Mouse (Mus musculus): Measurements from ENCODE around the gene Ago3. TPM values are rescaled to one million over a fixed set of nuclear protein-coding genes. Genes with fewer than 3 reads are reported as not detected.

Gene Ago3
- polyA plus RNA-seq, 1 experiment: not detected

- TF ChIP-seq POLR2A (IDR thresholded peaks at IDR 0.05; ENCODE audit: insufficient read depth, low read depth, low read length) (no peak), CTCF (IDR thresholded peaks at IDR 0.05; ENCODE audit: insufficient read depth, low read depth, low read length) (no peak)
- 80% methylated on average over 7 of the region's 7 CpGs for WGBS
- 0 out of 2 replicates have a peak, but pooled peaks cover 5% of the 10 kb centered on the region for H3K4me1 ChIP-seq (ENCODE audit: control insufficient read depth, insufficient read depth, low read length)
- H3K27ac ChIP-seq (ENCODE audit: insufficient read depth, low read depth, low read length): no peak overlapping the region
- H3K4me3 ChIP-seq (ENCODE audit: insufficient read depth, low read depth, low read length): no peak overlapping the region
These were observed 119.0 kb downstream of the Ago3 start for GRCm38 (mm10) chr4:126310344-126310743.

GRCm38 (mm10) chr4:126309922-126310309, 119.4 kb downstream of the Ago3 start:
- 0 out of 2 replicates have a peak, but pooled peaks have one; percentile 7 for TF ChIP-seq CTCF (IDR thresholded peaks at IDR 0.05; ENCODE audit: insufficient read depth, low read depth, low read length)
- no peak for TF ChIP-seq POLR2A (IDR thresholded peaks at IDR 0.05; ENCODE audit: insufficient read depth, low read depth, low read length)
- no peak overlapping the region for H3K27ac ChIP-seq (ENCODE audit: insufficient read depth, low read depth, low read length)
- H3K4me3 ChIP-seq (ENCODE audit: insufficient read depth, low read depth, low read length): peak overlapping the region; percentile 20
- WGBS: 2% methylated on average over 7 of the region's 7 CpGs
- 0 out of 2 replicates have a peak, but pooled peaks cover 5% of the 10 kb centered on the region for H3K4me1 ChIP-seq (ENCODE audit: control insufficient read depth, insufficient read depth, low read length)

DNA sequence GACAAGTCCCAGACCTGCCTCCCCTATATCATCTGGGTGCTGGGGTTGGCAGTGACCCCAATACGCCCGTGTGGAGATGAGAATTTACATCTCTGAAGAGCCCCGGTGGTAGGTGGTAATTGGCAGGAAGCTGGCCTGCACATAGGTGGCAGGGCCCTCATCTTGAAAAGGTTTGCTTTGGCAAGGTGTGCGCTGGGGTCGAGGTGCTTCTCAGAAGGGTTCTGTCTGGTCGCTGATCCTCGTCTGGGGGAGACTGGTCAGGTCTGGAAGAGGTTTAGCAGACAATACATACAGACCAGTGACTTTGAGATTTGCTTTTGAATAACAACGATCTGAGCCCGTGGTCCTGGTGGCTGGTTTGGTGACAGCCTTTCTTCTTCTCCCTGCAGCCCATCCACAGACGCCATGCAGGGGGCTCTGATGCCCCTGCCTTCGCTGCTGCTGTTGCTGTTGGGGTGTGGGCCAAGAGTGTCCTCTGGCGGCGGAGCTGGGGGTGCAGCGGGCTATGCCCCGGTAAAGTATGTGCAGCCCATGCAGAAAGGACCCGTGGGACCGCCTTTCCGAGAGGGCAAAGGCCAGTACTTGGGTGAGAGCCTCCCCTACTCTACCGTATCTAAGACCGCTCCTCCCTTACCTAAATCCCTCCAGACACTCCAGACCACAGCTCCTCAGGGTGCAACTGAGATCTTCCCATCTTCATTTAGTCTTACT, 120.0 kb downstream of the Ago3 start:
- peak overlapping the region; percentile 20 for H3K4me3 ChIP-seq (ENCODE audit: insufficient read depth, low read depth, low read length)
- H3K27ac ChIP-seq (ENCODE audit: insufficient read depth, low read depth, low read length): no peak overlapping the region
- 0 out of 2 replicates have a peak, but pooled peaks cover 5% of the 10 kb centered on the region for H3K4me1 ChIP-seq (ENCODE audit: control insufficient read depth, insufficient read depth, low read length)
- 15% methylated on average over 20 of the region's 20 CpGs for WGBS
- no peak for TF ChIP-seq CTCF (IDR thresholded peaks at IDR 0.05; ENCODE audit: insufficient read depth, low read depth, low read length)
- TF ChIP-seq POLR2A (IDR thresholded peaks at IDR 0.05; ENCODE audit: insufficient read depth, low read depth, low read length): no peak

DNA sequence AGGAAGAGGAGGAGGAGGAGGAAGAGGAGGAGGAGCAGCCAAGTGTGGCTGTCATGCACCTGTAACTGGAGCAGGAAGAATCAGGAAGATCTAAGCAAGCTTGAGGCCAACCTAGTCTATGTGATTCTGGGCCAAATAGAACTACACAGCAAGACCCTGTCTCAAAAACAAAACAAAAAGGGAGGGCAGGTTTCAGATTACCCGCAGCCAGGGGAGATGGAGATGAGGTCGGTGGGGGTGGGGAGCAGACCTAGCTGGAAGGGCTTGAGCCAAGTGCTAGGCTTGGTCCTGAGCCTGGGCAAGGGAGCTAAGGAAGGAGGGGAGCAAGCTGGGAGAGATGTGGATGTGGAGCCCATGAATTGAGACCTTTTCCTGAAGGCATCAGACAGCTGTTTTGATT, 122.5 kb downstream of the Ago3 start:
- no peak for TF ChIP-seq POLR2A (IDR thresholded peaks at IDR 0.05; ENCODE audit: insufficient read depth, low read depth, low read length)
- no peak for TF ChIP-seq CTCF (IDR thresholded peaks at IDR 0.05; ENCODE audit: insufficient read depth, low read depth, low read length)

DNA sequence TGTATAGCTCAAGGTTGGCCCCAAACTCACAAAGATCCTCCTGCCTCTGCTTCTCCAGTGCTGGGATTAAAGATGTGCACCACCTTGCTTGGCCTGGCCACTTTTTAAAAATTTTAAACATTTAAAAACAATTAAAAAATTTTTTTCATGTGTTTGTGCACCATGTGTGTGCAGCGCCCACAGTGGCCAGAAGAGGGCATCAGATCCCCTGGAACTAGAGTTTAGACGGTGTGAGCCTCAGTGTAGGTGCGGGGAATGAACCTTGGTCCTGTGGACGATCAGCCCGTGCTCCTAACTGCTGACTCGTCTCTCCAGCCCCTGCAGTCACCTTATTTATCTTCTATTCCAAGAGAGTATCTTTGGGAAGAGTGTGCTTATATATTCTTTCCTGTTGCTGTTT, 123.3 kb downstream of the Ago3 start:
- 91% methylated on average over 6 of the region's 6 CpGs for WGBS
- no peak overlapping the region for H3K27ac ChIP-seq (ENCODE audit: insufficient read depth, low read depth, low read length)
- H3K4me3 ChIP-seq (ENCODE audit: insufficient read depth, low read depth, low read length): no peak overlapping the region
- peaks cover 12% of the 10 kb centered on the region for H3K4me1 ChIP-seq (ENCODE audit: control insufficient read depth, insufficient read depth, low read length)
- TF ChIP-seq CTCF (IDR thresholded peaks at IDR 0.05; ENCODE audit: insufficient read depth, low read depth, low read length) (no peak), POLR2A (IDR thresholded peaks at IDR 0.05; ENCODE audit: insufficient read depth, low read depth, low read length) (no peak)

More for the DNA sequence above, 122.5 kb downstream of the Ago3 start:
- Histone ChIP-seq H3K4me3 (ENCODE audit: insufficient read depth, low read depth, low read length) (no peak overlapping the region), H3K27ac (ENCODE audit: insufficient read depth, low read depth, low read length) (no peak overlapping the region), H3K4me1 (ENCODE audit: control insufficient read depth, insufficient read depth, low read length) (peaks cover 6% of the 10 kb centered on the region; the same call in 1 of the 2 replicates)
- WGBS: 19% methylated on average over 2 of the region's 2 CpGs

- Histone ChIP-seq H3K27ac (ENCODE audit: insufficient read depth, low read depth, low read length) (no peak overlapping the region), H3K4me3 (ENCODE audit: insufficient read depth, low read depth, low read length) (no peak overlapping the region), H3K4me1 (ENCODE audit: control insufficient read depth, insufficient read depth, low read length) (peaks cover 16% of the 10 kb centered on the region)
- TF ChIP-seq CTCF (IDR thresholded peaks at IDR 0.05; ENCODE audit: insufficient read depth, low read depth, low read length) (no peak), POLR2A (IDR thresholded peaks at IDR 0.05; ENCODE audit: insufficient read depth, low read depth, low read length) (no peak)
- 93% methylated on average over 1 of the region's 1 CpGs for WGBS
These were observed 123.9 kb downstream of the Ago3 start for GRCm38 (mm10) chr4:126305428-126305827.

DNA sequence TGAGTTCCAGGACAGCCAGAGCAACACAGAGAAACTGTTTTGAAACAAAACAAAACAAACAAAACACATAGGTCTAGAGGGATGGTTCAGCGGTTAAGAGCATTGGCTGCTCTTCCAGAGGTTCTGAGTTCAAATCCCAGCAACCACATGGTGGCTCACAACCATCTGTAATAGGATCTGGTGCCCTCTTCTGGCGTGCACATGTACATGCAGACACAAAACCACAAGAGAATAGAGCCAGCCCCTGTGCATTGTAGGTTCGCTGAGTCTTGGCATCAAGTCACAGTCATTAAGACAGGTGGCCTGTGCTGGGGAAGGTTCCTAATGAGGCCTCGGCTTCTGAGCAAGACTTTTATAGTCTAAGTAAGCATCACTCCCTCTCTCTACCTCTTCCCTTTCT, 125.5 kb downstream of the Ago3 start:
- no peak overlapping the region for H3K27ac ChIP-seq (ENCODE audit: insufficient read depth, low read depth, low read length)
- 63% methylated on average over 4 of the region's 4 CpGs for WGBS
- TF ChIP-seq POLR2A (IDR thresholded peaks at IDR 0.05; ENCODE audit: insufficient read depth, low read depth, low read length) (no peak), CTCF (IDR thresholded peaks at IDR 0.05; ENCODE audit: insufficient read depth, low read depth, low read length) (no peak)

DNA sequence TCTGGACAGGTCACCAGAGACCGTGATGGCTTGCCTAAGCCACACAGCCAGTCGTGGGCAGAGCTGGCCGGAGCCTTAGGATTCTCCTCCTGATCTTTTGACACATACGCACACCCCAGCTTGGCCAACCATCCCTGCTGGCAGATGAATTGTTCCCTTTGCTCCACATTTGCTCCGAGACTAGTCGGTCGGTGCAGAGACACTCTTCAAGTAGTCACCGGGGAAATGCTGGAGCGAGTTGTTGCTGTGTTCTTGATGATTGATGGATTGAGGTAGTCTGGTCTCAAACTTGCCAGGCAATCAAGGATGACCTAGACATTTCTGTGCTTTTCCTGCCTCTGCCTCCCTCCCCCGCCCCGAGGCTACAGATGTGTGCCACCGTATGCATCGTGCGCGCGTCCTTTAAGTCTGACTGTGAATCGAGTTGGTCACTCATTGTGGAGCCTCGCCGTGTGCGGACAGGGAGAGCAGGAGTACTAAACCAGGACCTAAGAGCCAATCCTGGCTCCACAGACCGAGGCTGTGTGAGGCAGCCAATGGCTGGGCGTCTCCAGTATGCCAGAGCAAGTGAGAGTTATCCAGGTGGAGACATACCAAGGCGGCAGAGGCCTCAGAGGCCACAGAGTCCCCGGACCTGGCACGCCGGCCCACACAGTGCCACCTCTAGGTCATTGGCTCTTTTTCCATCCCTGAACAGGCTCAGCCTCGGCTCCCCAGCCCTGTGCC, 127.6 kb downstream of the Ago3 start:
- 0 out of 2 replicates have a peak overlapping the region, but pooled peaks have one; percentile 3 for H3K4me3 ChIP-seq (ENCODE audit: insufficient read depth, low read depth, low read length)
- TF ChIP-seq CTCF (IDR thresholded peaks at IDR 0.05; ENCODE audit: insufficient read depth, low read depth, low read length) (no peak), POLR2A (IDR thresholded peaks at IDR 0.05; ENCODE audit: insufficient read depth, low read depth, low read length) (no peak)
- 23% methylated on average over 27 of the region's 27 CpGs for WGBS
- H3K4me1 ChIP-seq (ENCODE audit: control insufficient read depth, insufficient read depth, low read length): peaks cover 19% of the 10 kb centered on the region
- H3K27ac ChIP-seq (ENCODE audit: insufficient read depth, low read depth, low read length): no peak overlapping the region

More for the DNA sequence above, 125.5 kb downstream of the Ago3 start:
- H3K4me3 ChIP-seq (ENCODE audit: insufficient read depth, low read depth, low read length): no peak overlapping the region
- H3K4me1 ChIP-seq (ENCODE audit: control insufficient read depth, insufficient read depth, low read length): peaks cover 12% of the 10 kb centered on the region

Measured in olfactory bulb, adult 2 months (tissue).